ENCODE assay signal across 11 mouse cellular contexts in genomic region chr9:70395617-70396016, GRCm38 (mm10). TPM values are rescaled to one million over a fixed set of nuclear protein-coding genes. Genes with fewer than 3 reads are reported as not detected.
A peak's percentile ranks its signal among the peaks of the same experiment; 100 is the strongest.
DNase-seq lines count a peak whose midpoint lies in the region; ATAC-seq and TF ChIP-seq lines count a peak whose summit lies in the region.
"Had no signal": no experiment of that assay in that cellular context is flagged by ENCODE, and none has a peak within 500 bp of the region (broad histone marks: within the 10 kb centered on the region; RNA-seq: fewer than 3 reads in every experiment).

No protein-coding gene starts in this region.

- intact Hi-C loops in gastrocnemius, adult 2 months (cut with DNase I), result no loop called here

- H3K27ac ChIP-seq in gastrocnemius, adult 2 months, result no peak overlapping the region
- no peak overlapping the region for H3K27ac ChIP-seq in limb, embryonic 10.5 days
- H3K27ac ChIP-seq: stomach, embryonic 15.5 days had no signal

- no peaks in the 10 kb centered on the region for H3K9me3 ChIP-seq in limb, embryonic 10.5 days (replicated peaks)
- H3K9me3 ChIP-seq: G1E; stomach, embryonic 15.5 days had no signal

- no peaks in the 10 kb centered on the region for H3K4me1 ChIP-seq in lung, adult 2 months (ENCODE audit: control insufficient read depth, insufficient read depth, low read length)
- H3K4me1 ChIP-seq in limb, embryonic 10.5 days, result peaks cover 14% of the 10 kb centered on the region
- H3K4me1 ChIP-seq: stomach, embryonic 15.5 days had no signal

- TF ChIP-seq POLR2A in lung, adult 2 months (IDR thresholded peaks at IDR 0.05; ENCODE audit: borderline replicate concordance, extremely low read depth, low read depth, low read length), result no peak

- peak; percentile 39; the same call in 1 of the 2 replicates for TF ChIP-seq CTCF in gastrocnemius, adult 2 months (IDR thresholded peaks at IDR 0.05)
- TF ChIP-seq CTCF in lung, adult 2 months (IDR thresholded peaks at IDR 0.05; ENCODE audit: insufficient read depth, low read length), result peak; percentile 24; the same call in 1 of the 2 replicates

- DNase-seq in gastrocnemius, adult 2 months, result no peak
- DNase-seq in gastrocnemius, adult 8-10 months (ENCODE audit: low spot score in 2 of 2), result no peak
- no peak for DNase-seq in lung, adult 2 months
- DNase-seq in lung, postnatal 25 days (ENCODE audit: low spot score), result no peak
- DNase-seq in limb, embryonic 10.5 days (ENCODE audit: low spot score), result peak; percentile 39
- DNase-seq in thymus, postnatal 25 days, result peak; percentile 46
- no peak for DNase-seq in ovary, adult 18-20 months (ENCODE audit: low spot score)
- DNase-seq: cerebellum, adult 9-10 months had no signal

- 0 out of 2 replicates have a peak, but pooled peaks cover 7% of the 10 kb centered on the region for H3K27me3 ChIP-seq in limb, embryonic 10.5 days (ENCODE audit: low read depth, poor library complexity, severe bottlenecking)
- H3K27me3 ChIP-seq: stomach, embryonic 15.5 days had no signal

- 84% methylated on average over 12 of the region's 12 CpGs for WGBS in lung, adult 2 months
- 87% methylated on average over 12 of the region's 12 CpGs for WGBS in limb, embryonic 10.5 days

- peaks cover 23% of the 10 kb centered on the region for H3K36me3 ChIP-seq in limb, embryonic 10.5 days
- H3K36me3 ChIP-seq: G1E had no signal

- no peak for ATAC-seq in megakaryocyte, adult 5-6 weeks (ENCODE audit: poor library complexity, severe bottlenecking)

- H3K4me3 ChIP-seq in gastrocnemius, adult 2 months, result no peak overlapping the region
- no peak overlapping the region for H3K4me3 ChIP-seq in lung, adult 2 months (replicated peaks; ENCODE audit: extremely low read depth, low read depth, low read length)
- no peak overlapping the region for H3K4me3 ChIP-seq in limb, embryonic 10.5 days
- H3K4me3 ChIP-seq: stomach, embryonic 15.5 days had no signal

RNA-seq across cellular contexts. Expression of gene Ccnb2, which starts 25.7 kb away (rescaled TPM):
- total RNA-seq in gastrocnemius, adult 2 months (2021), result under 1 TPM in 1 of 2 experiments, not detected in 1; 0.26 TPM
- under 1 TPM in 1 of 4 experiments, not detected in 3; 0.34 TPM for total RNA-seq in gastrocnemius, adult 8-10 months (2022)
- 1.1 and 2.1 TPM in 2 replicates for polyA plus RNA-seq in lung, adult 2 months (2012; rRNA removed)
- 223 and 245 TPM in 2 replicates for polyA plus RNA-seq in limb, embryonic 10.5 days (2016; fragmentation: Nextera tagmentation; extraction: Ambion mirVana)
- total RNA-seq in megakaryocyte, adult 5-6 weeks (2015), result 176 and 191 TPM in 2 replicates
- 126 and 128 TPM in 2 replicates for total RNA-seq in megakaryocyte, adult 5-6 weeks (2017)

Comparison
In these comparisons a context has a peak if more than half of its experiments do, and no peak if none do; other contexts are left out.
1. DNase-seq: peak in limb, embryonic 10.5 days (single experiment) and thymus, postnatal 25 days (single experiment); none in gastrocnemius, adult 2 months (single experiment), gastrocnemius, adult 8-10 months (0 of 2), lung, adult 2 months (single experiment), lung, postnatal 25 days (single experiment) and ovary, adult 18-20 months (single experiment).
2. RNA of gene Ccnb2, which starts 25.7 kb away (total RNA-seq): 126 to 191 TPM in megakaryocyte, adult 5-6 weeks; 0.26 TPM in gastrocnemius, adult 2 months and 0.34 TPM in gastrocnemius, adult 8-10 months; every median in the first group is over 10 times any median in the second.